Mouse (Mus musculus) adrenal gland, postnatal 10 days (tissue): Measurements from ENCODE around the gene Gsto2. TPM values are rescaled to one million over a fixed set of nuclear protein-coding genes. Genes with fewer than 3 reads are reported as not detected.
A peak's percentile ranks its signal among the peaks of the same experiment; 100 is the strongest.

Experiments used
- DNase-seq: peaks from one replicate; pipeline ENCODE4 v3.0.0; 2021; ENCODE audit warnings: mixed read lengths
- total RNA-seq, 2 experiments: library from RNA; stranded (reverse); gene quantifications; 2 replicates each; pipeline ENCODE4 v1.2.3; 2021

Gsto2 gene
- total RNA-seq, 2 experiments from 2014 or later = 2.6 to 3.7 TPM

DNA sequence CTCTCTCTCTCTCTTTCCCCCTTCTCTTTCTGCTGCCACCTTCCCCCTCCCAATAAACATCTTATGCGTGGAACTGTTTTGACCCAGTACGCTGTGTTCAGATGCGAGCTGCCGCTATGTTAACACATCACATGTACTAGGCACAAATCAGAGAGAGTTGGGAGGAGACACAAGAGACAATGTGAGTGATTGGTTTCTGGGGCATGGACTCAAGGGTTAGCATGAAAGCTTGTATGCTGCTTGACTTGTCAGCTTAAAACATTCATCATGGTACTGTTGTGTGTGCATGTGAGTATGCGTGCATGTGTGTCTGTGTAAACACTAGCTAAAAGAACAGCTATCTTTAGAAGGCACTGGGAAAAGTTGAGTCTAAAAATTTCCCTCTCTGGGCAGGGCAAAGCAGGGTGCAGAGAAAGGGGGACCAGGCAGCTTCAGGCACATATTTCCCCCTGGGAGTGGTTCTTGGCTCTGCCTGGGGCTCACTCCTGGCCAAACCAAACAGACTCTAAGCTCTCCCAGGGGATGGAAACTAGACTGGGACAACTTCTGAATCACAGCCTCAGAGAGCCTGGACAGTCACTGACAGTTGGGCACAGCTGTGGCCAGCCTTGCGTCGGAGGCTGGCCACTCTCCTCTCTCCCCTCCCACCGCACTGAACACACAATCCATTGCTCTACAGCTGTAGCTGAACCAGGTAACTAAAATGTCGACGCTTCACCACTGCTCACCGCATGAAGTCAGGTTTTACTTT, 26.4 kb downstream of the Gsto2 start:
- DNase-seq = peak; percentile 41

DNA sequence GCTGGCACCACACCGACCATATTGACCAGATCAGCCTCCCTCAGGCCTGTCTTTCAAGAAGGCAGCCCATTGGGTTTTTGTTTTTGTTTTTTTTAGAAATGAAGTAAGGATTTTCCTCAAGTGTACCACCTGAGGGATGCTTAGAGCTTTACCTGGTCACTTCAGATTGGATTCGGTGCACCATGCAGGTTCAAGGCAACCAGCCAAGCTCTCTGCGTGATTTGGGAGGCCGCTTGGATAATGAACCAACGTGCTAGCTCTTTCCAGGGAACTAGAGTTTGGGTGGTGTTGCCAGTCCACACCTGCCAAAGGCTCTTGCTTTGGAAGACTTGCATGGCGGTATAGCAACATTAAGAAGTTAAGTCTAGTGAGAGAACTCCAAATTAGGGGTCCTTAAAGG, 27.8 kb downstream of the Gsto2 start:
- no peak for DNase-seq

DNA sequence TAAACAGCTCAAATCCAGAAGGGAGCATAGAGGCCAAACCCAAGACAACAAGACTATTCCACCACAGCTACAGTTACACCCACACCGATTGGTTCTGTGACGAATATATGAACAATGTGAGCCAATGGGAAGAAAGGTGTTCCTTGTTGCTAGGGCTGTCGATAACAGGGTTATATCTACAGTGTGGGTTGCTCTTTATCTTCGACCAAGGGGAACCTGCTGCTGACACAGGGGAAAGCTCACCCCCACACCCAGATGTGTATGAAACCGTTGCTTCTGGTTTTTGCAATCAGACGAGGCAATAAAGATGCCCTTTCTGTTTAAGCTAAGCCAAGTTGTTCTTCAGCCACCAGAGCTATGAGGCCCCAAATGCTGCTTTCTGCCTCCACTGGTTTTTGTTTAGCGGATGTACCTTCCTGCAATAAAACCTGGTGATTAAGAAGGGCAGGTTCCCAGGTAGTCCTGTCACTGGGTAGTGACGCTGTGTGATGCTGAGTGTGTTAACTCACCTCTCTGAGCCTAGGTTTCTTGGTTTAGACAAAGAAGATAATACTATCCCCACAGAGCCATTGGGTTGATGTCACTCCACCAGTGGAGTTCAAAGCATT, 33.2 kb downstream of the Gsto2 start:
- DNase-seq = no peak

DNA sequence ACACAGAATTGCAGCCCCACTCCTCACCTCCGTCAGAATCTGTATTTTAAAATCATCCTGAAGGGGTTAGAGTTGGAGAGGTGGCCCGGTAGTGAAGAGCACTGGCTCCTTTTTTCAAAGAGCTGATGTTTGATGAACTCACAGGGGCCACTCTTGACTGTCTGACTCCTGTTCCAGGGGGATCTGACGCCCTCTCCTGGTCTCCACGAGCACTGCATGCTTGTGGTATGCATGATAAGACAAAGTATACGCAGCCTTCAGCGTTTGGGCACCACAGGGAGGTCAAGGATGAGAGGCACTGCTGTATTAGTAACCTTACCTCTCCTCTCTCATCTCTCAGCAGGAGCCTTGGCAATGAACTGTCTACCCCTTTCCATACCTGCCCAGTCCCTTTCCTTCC, 34.7 kb downstream of the Gsto2 start:
- no peak for DNase-seq

DNA sequence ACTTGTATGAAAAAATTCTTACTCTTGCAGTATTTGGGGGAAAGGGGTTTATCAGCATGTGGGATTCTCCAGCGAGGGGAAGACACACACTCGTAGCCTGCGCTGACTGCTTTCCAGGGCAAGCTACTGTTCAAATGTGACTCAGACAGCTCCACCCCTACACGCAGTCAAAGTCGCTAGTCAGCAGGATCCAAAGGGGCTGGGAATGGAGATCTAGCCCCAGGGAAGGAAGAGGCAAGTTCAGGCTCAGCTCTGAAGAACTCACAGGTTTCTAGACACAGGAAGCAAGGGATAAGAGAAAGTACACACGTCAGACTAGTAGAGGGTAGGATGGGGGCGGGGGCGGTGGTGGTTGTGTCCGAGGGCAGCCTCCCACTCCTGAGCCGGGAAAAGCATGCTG, 35.2 kb downstream of the Gsto2 start:
- no peak for DNase-seq

DNA sequence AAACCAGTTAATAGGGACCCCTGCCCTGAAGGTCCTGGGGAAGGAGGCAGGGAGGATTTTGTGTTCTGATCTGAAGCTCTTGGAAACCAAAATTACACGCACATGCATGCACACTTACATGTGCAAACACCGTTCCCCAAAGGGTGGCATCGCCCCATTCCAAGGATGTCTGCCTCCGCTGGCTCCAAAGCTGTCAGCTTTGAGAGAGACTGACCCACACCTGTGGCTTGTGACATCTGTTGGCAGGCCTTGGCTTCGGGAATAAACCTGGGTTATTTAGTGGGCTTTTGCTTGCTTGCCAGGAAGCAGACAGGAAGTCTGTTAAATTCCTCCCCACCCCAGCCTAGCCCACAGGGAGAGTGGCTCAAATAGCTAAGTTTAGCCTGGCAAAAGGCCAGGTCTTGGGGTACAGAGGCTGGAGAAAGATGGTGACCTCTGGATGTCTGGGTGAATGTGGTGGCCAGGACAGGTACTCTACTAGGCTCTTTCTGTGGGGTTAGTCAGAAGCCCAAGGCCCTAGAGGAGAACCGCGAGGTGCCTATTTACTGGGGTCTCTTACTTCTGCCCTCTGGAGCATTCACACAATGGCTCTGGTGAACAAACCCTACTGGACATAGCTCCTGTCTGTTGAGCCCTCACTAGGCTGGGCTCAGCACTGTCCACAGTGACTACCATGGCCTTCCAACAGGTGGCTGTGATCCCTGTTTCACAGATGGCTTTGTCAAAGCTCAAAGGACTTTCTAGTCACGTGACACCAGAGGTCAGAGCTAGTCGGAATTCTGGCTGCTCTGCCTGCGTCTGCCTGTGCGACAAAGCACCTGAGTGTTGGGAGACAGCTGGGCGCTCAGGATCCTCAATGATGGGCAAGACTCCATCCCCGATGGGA, 37.2 kb downstream of the Gsto2 start:
- peak; percentile 40 for DNase-seq

DNA sequence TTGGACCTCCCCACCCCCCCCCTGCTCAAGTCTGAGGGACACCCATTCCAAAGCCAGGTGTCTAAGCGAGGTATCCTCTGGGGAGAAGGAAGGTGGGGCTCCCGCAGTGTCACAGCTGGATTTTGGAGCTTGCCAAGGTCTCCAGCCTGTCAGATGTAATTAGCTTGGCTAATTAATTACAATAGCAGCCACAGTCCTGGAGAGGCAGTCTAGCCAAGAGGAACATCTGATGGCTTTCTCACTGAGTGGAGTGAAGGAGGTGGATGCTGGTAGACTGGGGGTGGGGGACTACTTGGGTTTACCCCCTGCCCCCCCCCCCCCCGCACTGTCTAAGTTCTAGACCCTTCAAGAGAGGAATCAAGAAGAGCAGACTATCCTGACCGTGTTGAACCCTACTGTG, 38.3 kb downstream of the Gsto2 start:
- DNase-seq = no peak

DNA sequence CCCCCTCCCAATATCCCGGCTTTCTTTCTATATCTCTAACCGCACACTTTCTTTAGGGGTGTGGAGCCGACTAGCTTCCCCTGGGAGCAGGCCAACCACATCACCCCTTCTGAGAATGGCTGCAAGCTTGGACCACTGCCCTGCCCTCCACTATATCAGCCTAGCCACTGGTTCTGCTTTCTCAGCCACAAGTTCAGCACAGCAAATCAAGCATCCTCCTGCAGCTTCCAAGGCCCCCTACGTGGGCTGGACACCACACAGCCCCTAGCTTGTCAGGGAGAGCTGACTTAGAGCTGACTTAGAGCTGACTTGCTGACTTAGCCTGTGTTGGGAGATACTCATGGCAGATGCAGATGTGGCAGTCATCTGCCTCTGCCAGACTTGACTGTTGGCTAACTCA, 39.7 kb downstream of the Gsto2 start:
- DNase-seq = no peak

DNA sequence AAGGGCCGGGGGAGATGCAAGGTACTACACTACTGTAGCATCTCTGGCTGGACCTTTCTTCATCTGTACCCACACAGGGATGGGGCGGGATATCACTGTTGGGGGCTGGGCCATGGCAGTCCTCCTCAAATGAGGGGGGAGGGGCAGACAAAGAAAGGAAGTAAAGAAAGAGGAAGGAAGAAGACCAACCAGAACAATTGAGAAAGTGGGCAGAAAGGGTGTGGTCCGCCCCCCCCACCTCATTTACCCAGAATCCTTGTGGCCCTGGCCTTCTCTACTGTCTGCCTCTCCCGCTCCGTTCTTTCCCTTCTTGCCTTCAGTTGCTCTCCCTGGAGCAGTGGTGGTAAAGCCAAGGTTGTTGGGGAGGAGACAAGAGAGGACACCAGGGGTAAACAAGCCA, 40.3 kb downstream of the Gsto2 start:
- DNase-seq = no peak

DNA sequence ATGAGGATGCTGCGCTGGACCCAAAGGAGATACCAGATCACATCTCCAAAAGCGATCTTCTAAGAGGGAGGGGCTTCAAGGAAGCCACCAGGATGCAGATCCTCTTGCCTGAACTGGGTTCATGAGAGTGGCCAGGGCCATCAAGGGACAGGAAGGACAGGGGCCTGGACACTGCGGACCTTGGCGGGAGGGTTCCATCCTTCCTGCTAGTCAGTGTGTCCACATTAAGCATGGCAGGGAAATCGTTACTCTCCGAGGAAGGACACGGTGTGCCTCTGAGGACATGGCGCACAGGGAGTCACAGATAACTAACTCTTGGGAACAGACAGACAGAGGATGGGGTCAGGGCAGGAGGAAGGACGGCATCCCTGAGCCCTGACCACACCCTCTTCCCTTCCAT, 42.3 kb downstream of the Gsto2 start:
- no peak for DNase-seq

DNA sequence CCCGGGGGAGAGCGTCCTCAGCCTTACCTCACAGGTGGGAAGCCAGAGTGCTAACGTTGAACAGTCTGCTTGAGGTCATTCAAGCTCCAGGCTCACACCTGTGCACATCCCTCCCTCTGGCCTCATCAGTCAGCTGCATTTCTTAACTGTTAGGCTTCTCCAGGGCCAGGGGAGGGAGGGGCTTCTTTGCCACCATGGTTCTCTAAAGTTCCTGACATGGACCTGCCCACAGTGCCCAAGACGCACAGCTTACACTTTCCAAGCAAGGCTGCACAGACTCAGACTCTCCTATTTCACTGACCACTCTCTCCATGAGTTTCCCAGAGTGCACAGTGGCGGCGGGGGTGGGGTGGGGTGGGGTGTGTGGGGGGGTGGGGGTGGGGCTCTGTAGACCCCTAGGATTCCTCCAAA, 43.6 kb downstream of the Gsto2 start:
- DNase-seq = no peak

DNA sequence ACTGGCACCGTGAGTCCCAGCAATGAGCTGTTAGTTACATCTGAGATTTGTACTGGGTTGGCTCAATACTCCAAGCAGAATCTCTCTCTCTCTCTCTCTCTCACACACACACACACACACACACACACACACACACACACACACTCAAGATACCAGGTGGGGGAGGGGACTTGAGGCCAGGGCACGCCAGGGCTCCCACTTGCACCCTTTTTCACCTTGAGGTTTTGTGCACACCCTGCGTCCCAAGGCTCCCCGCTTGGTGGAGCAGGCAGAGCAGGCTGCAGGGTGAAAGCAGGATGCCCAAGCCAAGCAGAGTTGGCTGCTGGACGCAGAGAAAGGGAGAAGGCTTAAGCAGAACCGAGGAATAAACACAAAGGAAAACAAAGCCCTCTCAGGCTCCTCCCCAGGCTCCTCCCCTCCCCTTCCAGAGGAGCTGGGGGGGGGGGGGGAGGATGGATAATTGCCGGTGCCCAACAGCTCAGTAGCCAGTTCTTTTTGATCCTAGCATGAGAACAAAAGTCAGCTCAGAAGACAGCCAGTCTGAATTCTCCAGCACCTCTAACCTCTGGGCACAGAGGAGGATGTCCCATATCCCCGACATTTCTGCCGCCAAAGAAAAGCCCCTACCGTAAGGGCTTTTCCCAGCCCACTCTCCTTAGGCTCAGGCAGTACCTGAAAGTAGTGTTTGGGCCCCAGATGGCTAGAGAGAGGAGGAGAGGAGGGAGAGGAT, 44.2 kb downstream of the Gsto2 start:
- DNase-seq = peak; percentile 52

DNA sequence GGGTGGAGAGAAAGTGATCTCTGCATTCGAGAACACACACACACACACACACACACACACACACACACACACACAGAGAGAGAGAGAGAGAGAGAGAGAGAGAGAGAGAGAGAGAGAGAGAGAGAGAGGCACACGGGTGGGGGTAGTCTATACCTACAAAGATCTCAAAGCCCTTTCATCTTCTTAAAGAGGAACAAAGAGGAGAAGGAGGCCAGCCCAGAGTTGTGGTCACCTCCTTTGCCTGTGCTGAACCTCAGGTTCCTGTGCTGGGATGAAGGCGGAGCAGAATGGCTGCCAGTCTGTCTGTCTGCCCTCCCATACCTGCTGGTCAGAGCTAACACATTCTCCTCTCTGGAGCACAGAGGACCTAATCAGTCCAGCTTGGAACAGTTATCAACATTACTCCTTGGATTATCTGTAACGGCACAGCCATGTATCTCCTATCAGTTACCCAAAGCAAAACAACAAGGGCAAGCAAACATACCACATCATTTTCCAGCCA, 44.8 kb downstream of the Gsto2 start:
- no peak for DNase-seq

DNA sequence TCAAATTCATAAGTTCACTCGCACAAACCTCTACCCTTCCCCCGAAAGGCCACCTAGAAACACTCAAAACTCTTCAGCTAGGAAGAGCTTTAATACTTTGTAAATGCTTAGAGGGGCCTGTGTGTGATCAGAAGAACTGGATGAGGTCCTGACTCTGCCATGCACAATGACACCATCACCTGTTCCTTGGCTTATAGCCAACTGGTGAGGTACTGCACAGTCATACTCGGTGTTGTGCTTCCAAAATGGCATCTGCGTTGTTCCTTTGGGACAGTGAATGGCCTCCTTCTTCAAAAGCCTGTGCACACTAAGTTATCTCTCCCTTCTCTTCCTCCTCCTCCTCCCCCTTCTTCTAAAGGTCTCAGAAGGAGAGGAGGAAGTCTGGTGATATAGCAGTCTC, 45.4 kb downstream of the Gsto2 start:
- no peak for DNase-seq

DNA sequence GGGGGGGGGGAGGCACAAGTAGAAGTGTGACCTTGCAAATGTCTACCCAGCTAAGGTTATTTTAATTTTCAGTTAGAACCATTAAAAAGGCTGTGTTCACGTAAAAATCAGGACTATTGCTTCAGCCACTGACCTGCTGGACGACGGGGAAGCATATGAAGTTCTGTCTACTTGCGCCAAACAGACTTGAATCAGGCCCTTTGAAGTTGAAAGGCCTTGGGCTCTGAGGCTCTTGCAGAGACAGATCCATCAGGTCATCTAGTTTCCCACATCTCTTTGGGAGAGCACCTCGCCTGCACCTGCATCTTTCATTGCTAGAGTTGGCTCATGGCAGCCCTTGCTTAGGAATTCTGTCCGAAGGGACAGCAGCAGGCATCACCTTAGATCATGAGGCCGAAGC, 48.0 kb downstream of the Gsto2 start:
- DNase-seq = no peak

DNA sequence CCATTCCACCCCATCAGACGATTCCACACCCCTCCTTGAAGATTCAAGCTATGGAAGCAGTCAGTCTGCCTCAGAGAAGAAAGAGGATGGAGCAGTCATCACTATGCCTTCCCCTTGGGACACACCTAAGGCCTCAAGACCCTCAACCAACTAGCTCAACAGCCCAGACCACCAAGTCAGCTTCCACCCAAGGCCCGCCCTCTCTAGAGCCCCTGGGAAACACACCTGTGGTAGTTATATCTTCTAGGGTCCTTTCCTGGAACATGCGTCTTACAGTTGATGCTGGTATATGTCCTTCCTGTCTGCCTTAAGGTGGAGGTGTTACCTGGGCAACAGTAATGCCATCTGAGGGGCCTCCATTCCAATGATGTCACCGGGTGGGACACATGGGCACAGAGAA, 48.9 kb downstream of the Gsto2 start:
- no peak for DNase-seq

DNA sequence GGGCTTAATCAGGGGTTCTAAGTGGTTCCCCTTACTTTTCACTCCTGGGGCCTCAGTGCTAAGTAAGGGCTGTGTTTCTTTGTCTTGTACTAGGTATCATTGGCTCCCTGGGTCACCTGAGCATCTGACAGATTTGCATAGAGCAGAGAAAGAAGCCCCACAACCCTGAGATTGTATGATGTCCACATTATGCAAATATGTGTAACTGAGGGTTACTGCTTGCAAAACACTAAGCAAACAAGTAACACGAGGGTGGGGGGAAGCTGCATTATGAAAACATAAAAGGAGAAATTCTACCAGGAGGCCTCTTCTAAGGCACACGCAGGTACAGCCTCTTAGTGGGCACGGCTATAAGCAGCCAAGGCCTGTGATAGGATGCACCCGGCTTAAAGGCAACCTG, 49.9 kb downstream of the Gsto2 start:
- DNase-seq = no peak

DNA sequence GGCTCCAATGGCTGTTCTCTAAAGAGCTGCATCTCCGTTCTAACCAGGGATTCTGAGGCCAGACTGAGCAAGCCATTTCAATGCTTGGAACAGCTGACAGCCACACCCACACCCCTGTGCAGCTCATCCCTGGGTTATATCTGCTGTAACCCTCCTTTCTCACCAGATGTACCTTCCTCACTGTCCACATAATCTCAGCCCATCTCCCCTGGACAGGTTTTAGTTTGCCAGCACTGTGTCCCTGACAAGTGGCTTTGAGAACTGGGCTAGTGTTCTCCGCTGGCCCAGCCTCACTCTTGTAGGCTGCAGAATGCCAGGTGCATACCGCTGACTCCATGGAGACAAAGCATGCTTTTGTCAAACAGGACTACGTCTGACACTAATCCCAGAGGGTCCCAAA, 52.1 kb downstream of the Gsto2 start:
- DNase-seq = no peak

DNA sequence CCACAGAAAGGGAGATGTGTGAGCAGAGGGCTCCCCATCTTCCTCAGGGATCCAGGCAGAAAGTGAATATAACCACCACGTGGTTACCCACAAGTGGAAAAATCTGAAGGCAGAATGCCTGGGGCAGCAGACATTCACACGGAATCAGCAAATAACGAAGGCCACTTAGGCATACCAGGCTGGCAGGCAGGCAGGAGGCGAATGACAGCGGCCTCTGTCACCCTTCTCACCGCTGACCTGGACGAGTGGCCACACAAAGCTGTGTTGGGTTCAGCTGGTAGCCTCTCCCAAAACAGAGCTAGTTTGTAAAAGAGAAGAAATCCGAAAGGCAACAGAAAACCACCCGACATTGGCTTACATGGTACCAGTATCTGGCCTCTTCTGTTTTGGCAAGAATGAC, 52.7 kb downstream of the Gsto2 start:
- no peak for DNase-seq

DNA sequence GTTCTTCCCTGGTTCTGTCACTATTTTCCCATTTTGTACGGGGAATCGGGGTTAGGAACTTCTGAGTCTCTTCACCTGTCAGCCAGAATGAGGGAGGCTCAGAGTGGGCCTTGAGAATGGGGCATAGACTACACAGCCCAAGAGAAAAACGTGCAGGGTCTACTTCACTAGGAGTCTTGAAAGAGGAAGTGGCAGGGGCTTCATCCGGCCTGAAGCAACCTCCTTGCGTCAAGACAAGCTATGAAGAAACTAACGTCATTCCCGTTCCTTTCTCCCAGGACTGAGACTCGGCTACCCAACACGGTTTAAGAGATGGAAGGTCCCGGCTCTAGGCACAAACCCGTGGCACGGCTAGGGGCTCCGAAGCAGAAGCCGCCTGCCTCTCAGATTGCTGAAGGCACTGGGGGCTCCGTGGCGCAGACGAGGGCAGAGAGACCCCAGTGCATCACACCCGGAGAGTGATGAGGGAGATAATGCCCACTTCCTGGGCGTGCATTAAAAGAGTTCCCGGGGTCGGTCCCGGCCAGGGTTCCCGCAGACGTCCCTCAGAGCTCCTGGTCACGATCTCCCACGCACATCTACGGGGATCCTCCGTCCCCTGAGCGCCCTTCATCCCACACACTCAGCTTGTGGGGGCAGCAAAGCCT, 53.2 kb downstream of the Gsto2 start:
- no peak for DNase-seq

DNA sequence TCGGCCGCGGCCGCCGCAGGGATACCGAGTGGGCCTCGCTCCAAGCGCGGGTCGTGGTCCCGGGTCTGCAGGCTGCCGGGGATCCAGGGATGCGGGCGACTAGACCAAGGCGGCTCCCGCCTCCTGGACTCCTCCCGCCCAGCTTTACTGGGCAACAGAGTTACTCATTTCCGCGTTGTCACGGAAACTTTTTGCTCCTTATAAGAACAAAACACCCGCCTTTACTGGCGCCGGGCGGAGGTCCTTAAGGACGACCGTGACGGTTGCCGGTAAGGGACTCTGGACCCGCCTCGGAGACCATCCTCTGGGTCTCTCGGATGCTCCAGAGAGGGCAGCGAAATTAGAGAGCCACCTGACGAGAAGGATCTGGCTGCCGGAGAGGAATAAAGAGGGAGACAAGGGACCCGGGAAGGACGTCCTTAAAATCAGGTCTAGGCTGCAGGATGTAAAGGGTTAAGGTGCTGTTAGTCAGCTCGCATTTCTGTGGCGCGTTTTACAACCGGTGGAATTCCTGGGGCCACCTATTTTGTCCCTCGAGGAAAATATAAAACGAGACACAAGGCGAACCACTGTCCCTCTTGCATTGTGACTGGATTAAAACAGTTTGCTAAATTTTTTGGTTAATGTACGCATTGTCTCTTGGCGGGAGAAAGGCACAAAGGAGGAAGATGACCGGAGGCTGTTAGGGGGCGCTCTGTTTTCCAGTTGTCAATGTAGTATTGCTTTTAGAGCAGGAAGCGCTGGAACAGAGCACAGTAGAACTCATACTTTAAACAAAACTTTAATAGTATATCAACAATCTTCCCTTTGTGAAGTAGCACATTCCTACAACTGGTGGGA, 54.0 kb downstream of the Gsto2 start, which contains the start of the genes Cfap43 and Itprip:
TSS of gene Cfap43 (minus strand) at position 162 of the 840 bp plus-strand sequence.
TSS of gene Itprip (minus strand) at position 174 of the 840 bp plus-strand sequence.
- DNase-seq = peak; percentile 81
